Mouse (Mus musculus): ENCODE results near the gene Col5a1.

- no peak for TF ChIP-seq POLR2A (IDR thresholded peaks at IDR 0.05; ENCODE audit: insufficient read depth, low read depth, low read length)
- TF ChIP-seq EP300 (IDR thresholded peaks at IDR 0.05; ENCODE audit: insufficient read depth, low read depth, low read length): no peak
- TF ChIP-seq CTCF (IDR thresholded peaks at IDR 0.05): no peak
Observed at GRCm38 (mm10) chr2:27887461-27888264, 1.4 kb downstream of the Col5a1 start.

All from heart, adult 2 months (tissue).